In the genomic region with DNA sequence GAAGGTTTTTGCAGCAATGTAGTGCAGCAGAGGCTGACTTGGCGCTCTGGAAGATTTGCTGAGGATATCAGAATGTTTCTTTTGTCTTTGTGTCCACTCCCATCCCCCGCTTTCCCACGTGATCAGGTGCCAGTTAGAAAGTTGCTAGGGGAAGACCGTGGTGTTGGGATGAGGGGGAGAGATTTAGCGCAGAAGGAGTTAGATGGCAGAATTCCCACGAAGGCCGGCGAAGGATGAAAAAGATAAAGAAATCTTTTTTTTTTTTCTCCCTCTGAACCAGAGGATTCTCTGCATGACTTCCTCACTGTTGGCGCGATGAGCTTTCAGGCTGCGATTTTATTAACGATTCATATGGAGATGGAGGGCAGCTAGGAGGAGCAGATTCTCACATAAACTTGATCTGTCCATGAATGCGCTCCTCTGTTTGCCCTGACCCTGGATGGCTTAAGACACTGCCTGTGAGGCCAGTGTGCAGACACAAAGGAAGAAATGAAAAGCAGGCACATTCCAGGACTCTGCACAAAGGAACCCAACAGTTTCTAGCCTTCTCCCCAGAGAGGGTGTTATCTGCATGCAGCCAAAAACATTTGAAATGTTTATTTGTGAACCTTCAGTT, we compare ENCODE assay signal across 8 mouse cellular contexts.
DNase-seq lines count a peak whose midpoint lies in the region; ATAC-seq and TF ChIP-seq lines count a peak whose summit lies in the region.

No protein-coding gene starts in this region.

- WGBS in hindbrain, embryonic 14.5 days, result under 1% methylated on average over 13 of the region's 13 CpGs

- H3K27me3 ChIP-seq in hindbrain, embryonic 14.5 days (ENCODE audit: control insufficient read depth, insufficient read depth, low read length), result no peaks in the 10 kb centered on the region

- peak overlapping the region; percentile 79 for H3K9ac ChIP-seq in hindbrain, embryonic 14.5 days

- ATAC-seq in hindbrain, embryonic 14.5 days (ENCODE audit: low FRiP score), result peak; percentile 91
- no peak for ATAC-seq in megakaryocyte-erythroid progenitor cell, adult 5-6 weeks (replicated peaks; ENCODE audit: low FRiP score, low TSS enrichment, poor library complexity, severe bottlenecking)

- intact Hi-C loops in left cerebral cortex, adult 2 months (cut with DNase I), result loop anchor here (5.0 kb wide), 1 partner anchor 163 kb away; no protein-coding TSS in a partner anchor

- peak overlapping the region; percentile 72 for H3K4me2 ChIP-seq in hindbrain, embryonic 14.5 days (replicated peaks)

- no peaks in the 10 kb centered on the region for H3K36me3 ChIP-seq in hindbrain, embryonic 14.5 days (replicated peaks; ENCODE audit: control insufficient read depth, insufficient read depth)

- H3K27ac ChIP-seq in hindbrain, embryonic 14.5 days, result peak overlapping the region; percentile 95
- H3K27ac ChIP-seq in left cerebral cortex, adult 2 months, result peak overlapping the region; percentile 85

- peak; percentile 96 for DNase-seq in R1 (ENCODE audit: low read depth, low spot score)
- peak; percentile 50 to 54 for DNase-seq in cerebellum, postnatal 14 days
- peak; percentile 31 to 51 for DNase-seq in frontal cortex, postnatal 25 days (ENCODE audit: low spot score in 2 of 2)
- DNase-seq in hindbrain, embryonic 14.5 days (ENCODE audit: low spot score), result peak; percentile 83
- DNase-seq in left cerebral cortex, adult 2 months (ENCODE audit: extremely low spot score in 1 of 2, low spot score in 2 of 2), result peak; percentile 55 to 58
- DNase-seq in lung, postnatal 4 days, result peak; percentile 39 to 46
- DNase-seq in right cerebral cortex, postnatal 4 days, result peak; percentile 65

- H3K9me3 ChIP-seq in hindbrain, embryonic 14.5 days (ENCODE audit: control insufficient read depth, low read length), result no peaks in the 10 kb centered on the region

- no peak for TF ChIP-seq CTCF in left cerebral cortex, adult 2 months (IDR thresholded peaks at IDR 0.05)

- peak overlapping the region; percentile 26 for H3K4me3 ChIP-seq in hindbrain, embryonic 14.5 days (replicated peaks; ENCODE audit: low read length)
- H3K4me3 ChIP-seq in left cerebral cortex, adult 2 months, result peak overlapping the region; percentile 37

- peaks cover 62% of the 10 kb centered on the region for H3K4me1 ChIP-seq in hindbrain, embryonic 14.5 days (replicated peaks; ENCODE audit: control insufficient read depth, insufficient read depth, low read length)

Comparison
In these comparisons a context has a peak if more than half of its experiments do, and no peak if none do; other contexts are left out.
1. DNase-seq: peak in every context shown above with its lines; median percentile 96 in R1; 83 in hindbrain, embryonic 14.5 days; 65 in right cerebral cortex, postnatal 4 days; 56 in left cerebral cortex, adult 2 months; 52 in cerebellum, postnatal 14 days; 42 in lung, postnatal 4 days; 41 in frontal cortex, postnatal 25 days.